Mouse (Mus musculus): ENCODE measurements around the gene Osbp2.

DNA sequence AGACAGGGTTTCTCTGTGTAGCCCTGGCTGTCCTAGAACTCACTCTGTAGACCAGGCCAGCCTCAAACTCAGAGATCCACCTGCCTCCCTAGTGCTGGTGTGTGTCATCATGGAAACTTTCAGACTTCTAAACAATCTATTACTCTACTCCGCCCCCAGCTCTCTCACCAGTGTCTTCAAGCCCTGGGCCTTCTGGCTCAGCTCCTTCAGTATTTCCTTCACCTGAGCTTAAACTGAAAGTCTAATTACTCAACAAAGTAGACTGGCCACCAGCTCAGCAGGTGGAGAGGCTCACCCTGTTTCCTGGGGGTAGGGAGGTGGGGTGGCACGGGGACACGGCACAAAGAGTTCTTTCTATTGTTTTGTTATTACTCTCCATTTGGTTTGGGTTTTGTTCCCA is 38.8 kb upstream of the Osbp2 start:
- TF ChIP-seq TAL1 (IDR thresholded peaks at IDR 0.05; ENCODE audit: low read length) (no peak), GATA1 (IDR thresholded peaks at IDR 0.05; ENCODE audit: low read length) (no peak)
